Mouse (Mus musculus) c-Kit-positive CD71-positive TER-119-positive erythroid progenitor cells, embryonic 14.5 days (primary cell): ENCODE measurements around the gene Prkab2.

Source experiments
- DNase-seq: peaks from one replicate; pipeline ENCODE4 v3.0.0-alpha.2; 2013; ENCODE audit warnings: low spot score

The Prkab2 gene

GRCm38 (mm10) chr3:97657655-97658411, at the start of gene Prkab2:
Gene Prkab2, plus strand, starts transcription at chr3:97658193.
- DNase-seq: peak; percentile 97

- peak; percentile 72 for DNase-seq
Measured at GRCm38 (mm10) chr3:97609201-97609844, 48.7 kb upstream of the Prkab2 start.

GRCm38 (mm10) chr3:97609845-97610410, 48.1 kb upstream of the Prkab2 start, which contains the start of gene Chd1l:
Gene Chd1l, minus strand, starts transcription at chr3:97610203.
- DNase-seq: peak; percentile 85

GRCm38 (mm10) chr3:97611021-97611420, 47.0 kb upstream of the Prkab2 start:
- no peak for DNase-seq

- DNase-seq: no peak
Measured at GRCm38 (mm10) chr3:97615154-97615553, 42.8 kb upstream of the Prkab2 start.

GRCm38 (mm10) chr3:97615933-97616332, 42.1 kb upstream of the Prkab2 start:
- DNase-seq: no peak

GRCm38 (mm10) chr3:97617091-97617825, 40.7 kb upstream of the Prkab2 start:
- no peak for DNase-seq

GRCm38 (mm10) chr3:97617899-97618298, 40.1 kb upstream of the Prkab2 start:
- DNase-seq: no peak

GRCm38 (mm10) chr3:97620657-97621056, 37.3 kb upstream of the Prkab2 start:
- DNase-seq: no peak

- no peak for DNase-seq
Measured at GRCm38 (mm10) chr3:97624611-97625010, 33.4 kb upstream of the Prkab2 start.

- DNase-seq: no peak
Measured at GRCm38 (mm10) chr3:97627893-97628292, 30.1 kb upstream of the Prkab2 start.

- peak; percentile 45 for DNase-seq
Measured at GRCm38 (mm10) chr3:97628391-97629001, 29.5 kb upstream of the Prkab2 start, which contains the start of gene Fmo5. Gene Fmo5, plus strand, starts transcription at chr3:97628804.

GRCm38 (mm10) chr3:97629941-97630340, 28.1 kb upstream of the Prkab2 start:
- no peak for DNase-seq

GRCm38 (mm10) chr3:97630746-97631145, 27.2 kb upstream of the Prkab2 start:
- DNase-seq: no peak

GRCm38 (mm10) chr3:97631258-97631860, 26.6 kb upstream of the Prkab2 start:
- DNase-seq: no peak

- DNase-seq: no peak
Measured at GRCm38 (mm10) chr3:97633456-97633855, 24.5 kb upstream of the Prkab2 start.

GRCm38 (mm10) chr3:97634288-97634761, 23.7 kb upstream of the Prkab2 start:
- no peak for DNase-seq

- DNase-seq: no peak
Measured at GRCm38 (mm10) chr3:97641396-97641795, 16.6 kb upstream of the Prkab2 start.

GRCm38 (mm10) chr3:97642001-97642400, 16.0 kb upstream of the Prkab2 start:
- DNase-seq: no peak

GRCm38 (mm10) chr3:97648518-97648917, 9.5 kb upstream of the Prkab2 start:
- no peak for DNase-seq

- DNase-seq: no peak
Measured at GRCm38 (mm10) chr3:97649022-97649421, 9.0 kb upstream of the Prkab2 start.
